Mouse (Mus musculus) activated CD4-positive, CD25-positive, alpha-beta regulatory T cell, adult 4 months (primary cell): ENCODE results near the gene Foxm1. TPM values are rescaled to one million over a fixed set of nuclear protein-coding genes. Genes with fewer than 3 reads are reported as not detected.

Source experiments
- ATAC-seq: one replicate; pipeline ENCODE4 v1.8.0; 2017
- polyA plus RNA-seq, 2 experiments: library from polyadenylated mRNA; unstranded; fragments of 100-300 nt; shearing (Covaris generic); gene quantifications; one replicate each; pipeline ENCODE4 v1.2.1; 2017

The Foxm1 gene
- polyA plus RNA-seq, 2 experiments from 2014 or later, result 3.8 to 4.0 TPM

DNA sequence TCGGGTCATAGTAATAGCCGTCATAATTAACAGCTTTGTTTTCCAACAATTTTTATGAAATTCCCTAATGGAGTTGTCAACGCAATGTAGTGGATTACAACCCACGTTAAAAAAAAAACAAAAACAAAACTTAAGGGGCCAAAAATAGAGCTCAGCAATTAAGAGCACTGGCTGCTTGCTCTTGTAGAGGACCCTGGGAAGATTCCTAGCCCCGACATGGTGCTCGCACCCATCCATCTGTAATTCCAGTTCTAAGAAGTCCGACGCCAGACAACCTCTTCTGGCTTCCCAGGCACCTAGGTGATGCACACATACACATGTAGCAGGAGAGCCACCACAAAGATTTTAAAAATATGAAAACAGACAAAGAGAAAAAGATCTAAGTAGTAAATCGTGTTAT is 62.3 kb downstream of the Foxm1 start:
- ATAC-seq, result no peak

Other genes starting within 250 kb of the Foxm1 start
- gene Tspan9, start 219.4 kb upstream of the Foxm1 start, polyA plus RNA-seq, result under 1 TPM; 0.08 to 0.23 TPM
- gene Tead4, start 62.1 kb upstream of the Foxm1 start, polyA plus RNA-seq, result not detected
- 1 to 10 TPM; 2.0 to 2.5 TPM for gene Tulp3, start 7.1 kb upstream of the Foxm1 start, polyA plus RNA-seq
- gene Rhno1, start 56 bp upstream of the Foxm1 start, polyA plus RNA-seq, result 10 to 100 TPM; 64.4 to 75.0 TPM
- gene Tex52, start 12.5 kb downstream of the Foxm1 start, polyA plus RNA-seq, result not detected
- not detected for gene Gm44596, start 12.5 kb downstream of the Foxm1 start, polyA plus RNA-seq
- gene Nrip2, start 36.3 kb downstream of the Foxm1 start, polyA plus RNA-seq, result 1 to 10 TPM; 2.9 to 3.6 TPM
- 10 to 100 TPM; 17.6 to 20.6 TPM for gene Itfg2, start 62.0 kb downstream of the Foxm1 start, polyA plus RNA-seq
- 10 to 100 TPM; 47.6 to 76.7 TPM for gene Fkbp4, start 75.7 kb downstream of the Foxm1 start, polyA plus RNA-seq
- under 1 TPM in 1 of 2 experiments, not detected in 1; 0.24 TPM for gene Pzp, start 163.8 kb downstream of the Foxm1 start, polyA plus RNA-seq
- gene A2ml1, start 218.6 kb downstream of the Foxm1 start, polyA plus RNA-seq, result under 1 TPM in 1 of 2 experiments, not detected in 1; 0.45 TPM